Mouse (Mus musculus): ENCODE measurements around the gene Lmtk2. TPM values are rescaled to one million over a fixed set of nuclear protein-coding genes. Genes with fewer than 3 reads are reported as not detected.

The Lmtk2 gene
- total and polyA plus RNA-seq, 2 experiments = 4.0 to 4.7 TPM

GRCm38 (mm10) chr5:144084271-144084670 lies 16.0 kb upstream of the Lmtk2 start:
- no peak for DNase-seq (ENCODE audit: extremely low read depth, low read depth, low spot score)
- no peak for TF ChIP-seq CTCF (IDR thresholded peaks at IDR 0.05; ENCODE audit: low read depth, low read length)
- no peak for TF ChIP-seq POLR2A (IDR thresholded peaks at IDR 0.05; ENCODE audit: extremely low read depth, insufficient read depth, low read length)
- Histone ChIP-seq H3K27me3 (ENCODE audit: control insufficient read depth, insufficient read depth, low read length) (0 out of 2 replicates have a peak, but pooled peaks cover 3% of the 10 kb centered on the region), H3K4me3 (ENCODE audit: insufficient read depth, low read depth, low read length) (no peak overlapping the region), H3K79me2 (ENCODE audit: control insufficient read depth, insufficient read depth, low read length) (no peaks in the 10 kb centered on the region), H3K36me3 (ENCODE audit: control insufficient read depth, insufficient read depth, low read length) (no peaks in the 10 kb centered on the region), H3K9ac (ENCODE audit: low read depth, low read length) (no peak overlapping the region), H3K4me1 (ENCODE audit: control insufficient read depth, insufficient read depth, low read length) (no peaks in the 10 kb centered on the region), H3K27ac (replicated peaks; ENCODE audit: insufficient read depth, low read depth, low read length) (no peak overlapping the region)
- WGBS = 69% methylated on average over 4 of the region's 4 CpGs

- H3K36me3 ChIP-seq (ENCODE audit: control insufficient read depth, insufficient read depth, low read length) = no peaks in the 10 kb centered on the region
- TF ChIP-seq CTCF (IDR thresholded peaks at IDR 0.05; ENCODE audit: low read depth, low read length) = no peak
- TF ChIP-seq POLR2A (IDR thresholded peaks at IDR 0.05; ENCODE audit: extremely low read depth, insufficient read depth, low read length) = no peak
- no peak for DNase-seq (ENCODE audit: extremely low read depth, low read depth, low spot score)
- H3K27ac ChIP-seq (replicated peaks; ENCODE audit: insufficient read depth, low read depth, low read length) = no peak overlapping the region
- no peak overlapping the region for H3K4me3 ChIP-seq (ENCODE audit: insufficient read depth, low read depth, low read length)
- no peaks in the 10 kb centered on the region for H3K4me1 ChIP-seq (ENCODE audit: control insufficient read depth, insufficient read depth, low read length)
- H3K79me2 ChIP-seq (ENCODE audit: control insufficient read depth, insufficient read depth, low read length) = no peaks in the 10 kb centered on the region
- 0 out of 2 replicates have a peak, but pooled peaks cover 3% of the 10 kb centered on the region for H3K27me3 ChIP-seq (ENCODE audit: control insufficient read depth, insufficient read depth, low read length)
- no peak overlapping the region for H3K9ac ChIP-seq (ENCODE audit: low read depth, low read length)
- WGBS = 74% methylated on average over 6 of the region's 6 CpGs
These were observed 14.5 kb upstream of the Lmtk2 start for GRCm38 (mm10) chr5:144085696-144086095.

GRCm38 (mm10) chr5:144086494-144086893 lies 13.7 kb upstream of the Lmtk2 start:
- Histone ChIP-seq H3K79me2 (ENCODE audit: control insufficient read depth, insufficient read depth, low read length) (no peaks in the 10 kb centered on the region), H3K27ac (replicated peaks; ENCODE audit: insufficient read depth, low read depth, low read length) (no peak overlapping the region), H3K27me3 (ENCODE audit: control insufficient read depth, insufficient read depth, low read length) (0 out of 2 replicates have a peak, but pooled peaks cover 3% of the 10 kb centered on the region), H3K36me3 (ENCODE audit: control insufficient read depth, insufficient read depth, low read length) (no peaks in the 10 kb centered on the region), H3K9ac (ENCODE audit: low read depth, low read length) (no peak overlapping the region), H3K4me3 (ENCODE audit: insufficient read depth, low read depth, low read length) (no peak overlapping the region), H3K4me1 (ENCODE audit: control insufficient read depth, insufficient read depth, low read length) (no peaks in the 10 kb centered on the region)
- no peak for TF ChIP-seq CTCF (IDR thresholded peaks at IDR 0.05; ENCODE audit: low read depth, low read length)
- no peak for TF ChIP-seq POLR2A (IDR thresholded peaks at IDR 0.05; ENCODE audit: extremely low read depth, insufficient read depth, low read length)
- WGBS = 44% methylated on average over 2 of the region's 2 CpGs
- no peak for DNase-seq (ENCODE audit: extremely low read depth, low read depth, low spot score)

- Histone ChIP-seq H3K79me2 (ENCODE audit: control insufficient read depth, insufficient read depth, low read length) (no peaks in the 10 kb centered on the region), H3K27me3 (ENCODE audit: control insufficient read depth, insufficient read depth, low read length) (0 out of 2 replicates have a peak, but pooled peaks cover 3% of the 10 kb centered on the region), H3K4me1 (ENCODE audit: control insufficient read depth, insufficient read depth, low read length) (no peaks in the 10 kb centered on the region), H3K9ac (ENCODE audit: low read depth, low read length) (no peak overlapping the region), H3K27ac (replicated peaks; ENCODE audit: insufficient read depth, low read depth, low read length) (no peak overlapping the region), H3K36me3 (ENCODE audit: control insufficient read depth, insufficient read depth, low read length) (no peaks in the 10 kb centered on the region), H3K4me3 (ENCODE audit: insufficient read depth, low read depth, low read length) (no peak overlapping the region)
- 66% methylated on average over 2 of the region's 2 CpGs for WGBS
- TF ChIP-seq CTCF (IDR thresholded peaks at IDR 0.05; ENCODE audit: low read depth, low read length) = no peak
- TF ChIP-seq POLR2A (IDR thresholded peaks at IDR 0.05; ENCODE audit: extremely low read depth, insufficient read depth, low read length) = no peak
- DNase-seq (ENCODE audit: extremely low read depth, low read depth, low spot score) = no peak
These were observed 11.9 kb upstream of the Lmtk2 start for GRCm38 (mm10) chr5:144088354-144088753.

- no peak overlapping the region for H3K27ac ChIP-seq (replicated peaks; ENCODE audit: insufficient read depth, low read depth, low read length)
These were observed 4.7 kb upstream of the Lmtk2 start for GRCm38 (mm10) chr5:144095461-144095970.

DNA sequence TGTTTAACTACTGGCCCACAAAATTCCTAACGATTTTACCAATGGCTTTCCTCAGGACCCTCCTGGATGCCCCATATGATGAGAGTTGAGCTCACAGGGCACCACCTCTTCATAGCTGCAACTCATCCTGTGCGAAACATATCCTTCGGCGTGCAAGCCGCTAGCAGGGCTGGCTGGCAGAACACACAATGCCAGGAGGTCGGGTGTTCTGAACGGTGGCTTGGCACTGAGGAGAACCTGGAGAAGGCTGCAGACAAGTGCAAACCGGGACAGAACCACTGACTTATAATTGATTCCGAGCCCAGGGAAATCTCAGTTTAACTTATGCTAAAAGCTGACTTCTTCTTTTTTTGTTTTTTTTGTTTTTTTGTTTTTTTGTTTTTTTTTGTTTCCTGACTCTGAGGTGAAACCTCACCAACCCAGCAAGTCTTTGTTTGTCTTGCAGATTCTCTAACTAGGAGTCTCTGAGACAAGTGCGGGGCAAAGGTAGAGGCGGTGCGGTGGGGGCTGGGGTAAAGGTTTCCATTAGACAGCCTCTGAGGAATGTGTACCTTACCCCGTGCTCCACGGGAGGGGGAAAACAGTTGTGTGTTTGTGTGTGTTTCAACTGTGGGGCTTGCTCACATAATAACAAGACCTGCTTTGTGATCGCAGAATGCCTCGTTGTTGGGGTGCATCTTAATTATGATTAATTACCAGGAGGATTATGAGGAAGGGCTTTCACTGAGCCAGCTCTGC lies 2.2 kb upstream of the Lmtk2 start:
- TF ChIP-seq CTCF (IDR thresholded peaks at IDR 0.05; ENCODE audit: low read depth, low read length) (no peak), POLR2A (IDR thresholded peaks at IDR 0.05; ENCODE audit: extremely low read depth, insufficient read depth, low read length) (no peak)
- Histone ChIP-seq H3K27ac (replicated peaks; ENCODE audit: insufficient read depth, low read depth, low read length) (no peak overlapping the region), H3K27me3 (ENCODE audit: control insufficient read depth, insufficient read depth, low read length) (no peaks in the 10 kb centered on the region), H3K36me3 (ENCODE audit: control insufficient read depth, insufficient read depth, low read length) (no peaks in the 10 kb centered on the region), H3K79me2 (ENCODE audit: control insufficient read depth, insufficient read depth, low read length) (peaks cover 7% of the 10 kb centered on the region; the same call in 1 of the 2 replicates), H3K4me3 (ENCODE audit: insufficient read depth, low read depth, low read length) (no peak overlapping the region), H3K9ac (ENCODE audit: low read depth, low read length) (no peak overlapping the region), H3K4me1 (ENCODE audit: control insufficient read depth, insufficient read depth, low read length) (no peaks in the 10 kb centered on the region)
- 47% methylated on average over 16 of the region's 16 CpGs for WGBS
- no peak for DNase-seq (ENCODE audit: extremely low read depth, low read depth, low spot score)

More at GRCm38 (mm10) chr5:144095461-144095970, 4.7 kb upstream of the Lmtk2 start:
- TF ChIP-seq POLR2A (IDR thresholded peaks at IDR 0.05; ENCODE audit: extremely low read depth, insufficient read depth, low read length) = no peak
- TF ChIP-seq CTCF (IDR thresholded peaks at IDR 0.05; ENCODE audit: low read depth, low read length) = no peak
- H3K79me2 ChIP-seq (ENCODE audit: control insufficient read depth, insufficient read depth, low read length) = peaks cover 3% of the 10 kb centered on the region; the same call in 1 of the 2 replicates
- no peak overlapping the region for H3K4me3 ChIP-seq (ENCODE audit: insufficient read depth, low read depth, low read length)
- DNase-seq (ENCODE audit: extremely low read depth, low read depth, low spot score) = no peak
- no peak overlapping the region for H3K9ac ChIP-seq (ENCODE audit: low read depth, low read length)
- no peaks in the 10 kb centered on the region for H3K36me3 ChIP-seq (ENCODE audit: control insufficient read depth, insufficient read depth, low read length)
- no peaks in the 10 kb centered on the region for H3K27me3 ChIP-seq (ENCODE audit: control insufficient read depth, insufficient read depth, low read length)
- 70% methylated on average over 6 of the region's 6 CpGs for WGBS
- H3K4me1 ChIP-seq (ENCODE audit: control insufficient read depth, insufficient read depth, low read length) = no peaks in the 10 kb centered on the region
